Mouse (Mus musculus): Measurements from ENCODE around the gene Ccdc18.

Ccdc18 gene

DNA sequence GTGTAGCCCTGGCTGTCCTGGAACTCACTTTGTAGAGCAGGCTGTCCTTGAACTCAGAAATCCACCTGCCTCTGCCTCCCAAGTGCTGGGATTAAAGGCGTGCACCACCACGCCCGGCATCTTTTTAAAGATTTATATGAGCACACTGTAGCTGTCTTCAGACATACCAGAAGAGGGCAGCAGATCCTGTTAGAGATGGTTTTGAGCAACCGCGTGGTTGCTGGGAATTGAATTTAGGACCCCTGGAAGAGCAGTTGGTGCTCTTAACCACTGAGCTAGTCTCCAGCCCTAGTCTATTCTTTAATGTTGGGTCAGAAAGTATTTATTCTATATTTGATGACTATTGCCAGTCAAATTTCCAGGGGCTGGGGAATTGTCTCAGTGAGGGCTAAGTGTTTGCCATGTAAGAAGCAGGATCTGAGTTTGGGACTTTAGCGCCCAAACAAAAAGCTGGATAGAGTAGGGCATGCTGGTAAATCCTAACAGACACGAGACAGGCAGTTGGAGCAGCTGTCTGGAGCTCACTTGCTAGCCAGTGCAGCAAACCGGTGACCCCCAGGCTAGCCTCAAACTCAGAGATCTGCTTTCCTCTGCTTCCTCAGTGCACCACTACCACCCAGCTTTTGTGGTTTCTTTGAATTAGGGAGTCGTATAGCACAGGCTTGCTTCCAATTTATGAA lies 12.3 kb upstream of the Ccdc18 start:
- Histone ChIP-seq H3K4me3 (replicated peaks; ENCODE audit: low read length) (0 out of 2 replicates have a peak overlapping the region, but pooled peaks have one; percentile 13), H3K36me3 (ENCODE audit: insufficient read depth, low read length) (peaks cover 17% of the 10 kb centered on the region), H3K27me3 (ENCODE audit: insufficient read depth, low read length) (no peaks in the 10 kb centered on the region), H3K4me1 (replicated peaks; ENCODE audit: low read depth, low read length) (peaks cover 13% of the 10 kb centered on the region), H3K9me3 (ENCODE audit: low read length) (no peaks in the 10 kb centered on the region)
- TF ChIP-seq NANOG (IDR thresholded peaks at IDR 0.05; ENCODE audit: borderline replicate concordance, low read length) = no peak
- TF ChIP-seq CTCF (conservative IDR thresholded peaks at IDR 0.05; ENCODE audit: low read length) = no peak
- TF ChIP-seq POU5F1 (IDR thresholded peaks at IDR 0.05; ENCODE audit: borderline replicate concordance, low read length) = no peak

DNA sequence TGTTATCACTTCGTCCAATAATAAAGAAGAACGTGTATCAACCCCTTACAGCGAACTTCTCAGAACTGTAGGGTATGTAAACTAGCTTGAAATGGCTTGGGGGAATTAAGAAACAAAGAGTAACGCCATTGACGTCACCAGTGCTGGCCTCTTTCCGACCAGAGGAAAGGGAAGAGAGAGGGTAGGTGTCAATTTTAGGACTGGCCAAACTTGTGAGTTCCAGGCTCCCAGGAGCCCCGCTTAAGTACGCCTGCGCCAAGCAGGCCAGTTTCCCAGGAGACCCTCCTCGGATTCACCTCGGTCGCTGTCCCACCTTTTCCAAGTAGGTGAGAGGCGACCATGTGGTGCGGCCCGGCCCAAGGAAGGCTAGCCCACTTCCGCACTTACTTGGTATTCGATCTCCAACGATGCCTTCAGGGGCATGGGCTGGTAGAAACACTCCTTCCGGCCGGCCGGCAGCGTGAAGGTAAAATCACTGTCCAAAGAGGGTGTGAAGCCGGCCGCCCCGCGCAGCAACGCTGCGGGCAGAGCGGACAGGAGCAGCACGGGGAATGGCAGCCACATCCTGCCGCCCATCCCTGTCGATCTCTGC lies 730 bp upstream of the Ccdc18 start:
- no peak for TF ChIP-seq POU5F1 (IDR thresholded peaks at IDR 0.05; ENCODE audit: borderline replicate concordance, low read length)
- no peak for TF ChIP-seq CTCF (conservative IDR thresholded peaks at IDR 0.05; ENCODE audit: low read length)
- TF ChIP-seq NANOG (IDR thresholded peaks at IDR 0.05; ENCODE audit: borderline replicate concordance, low read length) = no peak

DNA sequence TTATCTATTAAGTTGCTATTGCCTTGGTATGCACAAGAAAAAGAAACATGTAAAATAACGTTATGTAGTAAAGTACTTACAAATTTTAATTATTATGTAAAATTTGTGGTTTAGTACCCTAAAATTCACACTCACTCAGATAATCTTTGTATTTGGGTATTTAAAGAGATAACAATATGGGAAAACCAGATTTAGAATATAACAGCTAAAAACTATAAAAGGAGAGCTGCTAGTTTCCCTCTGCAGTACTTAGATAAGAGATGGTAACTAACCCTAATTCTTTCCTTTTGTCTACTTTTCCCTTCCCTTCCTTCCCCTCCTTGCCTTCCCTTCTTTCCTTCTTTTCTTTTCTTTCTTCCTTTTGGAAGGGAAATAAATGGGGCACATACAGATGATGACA lies 19.9 kb downstream of the Ccdc18 start:
- no peaks in the 10 kb centered on the region for H3K4me1 ChIP-seq (replicated peaks; ENCODE audit: low read depth, low read length)
- no peaks in the 10 kb centered on the region for H3K27me3 ChIP-seq (ENCODE audit: insufficient read depth, low read length)
- TF ChIP-seq NANOG (IDR thresholded peaks at IDR 0.05; ENCODE audit: borderline replicate concordance, low read length) (no peak), POU5F1 (IDR thresholded peaks at IDR 0.05; ENCODE audit: borderline replicate concordance, low read length) (no peak), CTCF (conservative IDR thresholded peaks at IDR 0.05; ENCODE audit: low read length) (no peak)
- no peak overlapping the region for H3K4me3 ChIP-seq (replicated peaks; ENCODE audit: low read length)
- no peaks in the 10 kb centered on the region for H3K9me3 ChIP-seq (ENCODE audit: low read length)
- H3K36me3 ChIP-seq (ENCODE audit: insufficient read depth, low read length) = peaks cover 18% of the 10 kb centered on the region

More for the DNA sequence above, 730 bp upstream of the Ccdc18 start:
- peaks cover 26% of the 10 kb centered on the region for H3K36me3 ChIP-seq (ENCODE audit: insufficient read depth, low read length)
- no peaks in the 10 kb centered on the region for H3K27me3 ChIP-seq (ENCODE audit: insufficient read depth, low read length)
- H3K9me3 ChIP-seq (ENCODE audit: low read length) = no peaks in the 10 kb centered on the region
- H3K4me1 ChIP-seq (replicated peaks; ENCODE audit: low read depth, low read length) = peaks cover 34% of the 10 kb centered on the region
- peak overlapping the region; percentile 99 for H3K4me3 ChIP-seq (replicated peaks; ENCODE audit: low read length)

DNA sequence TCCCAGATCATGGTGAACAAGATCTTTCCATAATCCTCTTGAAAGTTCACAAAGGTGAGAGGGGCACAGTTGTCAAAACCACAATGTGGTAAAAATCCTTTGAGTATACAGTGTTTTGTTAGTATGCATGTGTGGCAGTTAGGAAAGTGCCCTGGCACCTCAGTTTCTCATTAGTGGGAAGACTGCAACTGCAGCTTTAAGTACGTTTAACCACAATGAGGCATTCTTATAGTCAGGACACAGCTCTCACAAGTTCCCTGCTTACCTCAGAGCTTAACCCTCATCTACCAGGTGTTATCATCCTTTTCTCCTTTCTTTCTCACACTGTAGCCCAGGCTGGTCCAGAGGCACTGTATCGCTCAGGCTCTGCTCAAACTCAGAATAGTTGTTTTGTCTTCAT lies 28.1 kb downstream of the Ccdc18 start:
- no peak overlapping the region for H3K4me3 ChIP-seq (replicated peaks; ENCODE audit: low read length)
- TF ChIP-seq POU5F1 (IDR thresholded peaks at IDR 0.05; ENCODE audit: borderline replicate concordance, low read length) (no peak), CTCF (conservative IDR thresholded peaks at IDR 0.05; ENCODE audit: low read length) (no peak), NANOG (IDR thresholded peaks at IDR 0.05; ENCODE audit: borderline replicate concordance, low read length) (no peak)
- no peaks in the 10 kb centered on the region for H3K27me3 ChIP-seq (ENCODE audit: insufficient read depth, low read length)
- H3K4me1 ChIP-seq (replicated peaks; ENCODE audit: low read depth, low read length) = no peaks in the 10 kb centered on the region
- H3K9me3 ChIP-seq (ENCODE audit: low read length) = no peaks in the 10 kb centered on the region
- H3K36me3 ChIP-seq (ENCODE audit: insufficient read depth, low read length) = peaks cover 4% of the 10 kb centered on the region; the same call in 1 of the 2 replicates

- Histone ChIP-seq H3K4me1 (replicated peaks; ENCODE audit: low read depth, low read length) (no peaks in the 10 kb centered on the region), H3K9me3 (ENCODE audit: low read length) (no peaks in the 10 kb centered on the region), H3K4me3 (replicated peaks; ENCODE audit: low read length) (no peak overlapping the region), H3K27me3 (ENCODE audit: insufficient read depth, low read length) (no peaks in the 10 kb centered on the region), H3K36me3 (ENCODE audit: insufficient read depth, low read length) (peaks cover 4% of the 10 kb centered on the region; the same call in 1 of the 2 replicates)
- TF ChIP-seq CTCF (conservative IDR thresholded peaks at IDR 0.05; ENCODE audit: low read length) = peak; percentile 33
- TF ChIP-seq NANOG (IDR thresholded peaks at IDR 0.05; ENCODE audit: borderline replicate concordance, low read length) = no peak
- no peak for TF ChIP-seq POU5F1 (IDR thresholded peaks at IDR 0.05; ENCODE audit: borderline replicate concordance, low read length)
These were observed 31.0 kb downstream of the Ccdc18 start for GRCm38 (mm10) chr5:108163695-108164094.

DNA sequence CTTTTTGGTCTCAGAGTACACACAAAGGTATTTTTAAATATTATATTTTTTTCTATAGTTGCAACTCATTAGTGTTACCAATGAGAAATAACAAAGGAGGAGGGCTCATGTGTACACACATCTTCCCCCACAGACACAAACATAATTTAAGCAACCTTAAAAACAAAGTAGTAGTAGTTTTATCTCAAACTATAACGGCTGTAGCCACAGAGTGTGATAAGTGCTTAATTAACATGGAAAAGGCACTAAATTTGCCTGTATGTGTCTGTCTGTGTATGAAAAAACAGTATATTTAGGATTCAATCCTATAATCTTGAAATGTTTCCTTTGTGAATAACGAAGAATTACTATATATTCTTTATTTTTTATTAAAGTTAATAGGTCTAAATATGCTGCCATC lies 51.4 kb downstream of the Ccdc18 start:
- no peaks in the 10 kb centered on the region for H3K9me3 ChIP-seq (ENCODE audit: low read length)
- H3K27me3 ChIP-seq (ENCODE audit: insufficient read depth, low read length) = no peaks in the 10 kb centered on the region
- H3K36me3 ChIP-seq (ENCODE audit: insufficient read depth, low read length) = no peaks in the 10 kb centered on the region
- TF ChIP-seq CTCF (conservative IDR thresholded peaks at IDR 0.05; ENCODE audit: low read length) (no peak), NANOG (IDR thresholded peaks at IDR 0.05; ENCODE audit: borderline replicate concordance, low read length) (no peak), POU5F1 (IDR thresholded peaks at IDR 0.05; ENCODE audit: borderline replicate concordance, low read length) (no peak)
- no peaks in the 10 kb centered on the region for H3K4me1 ChIP-seq (replicated peaks; ENCODE audit: low read depth, low read length)
- H3K4me3 ChIP-seq (replicated peaks; ENCODE audit: low read length) = no peak overlapping the region

DNA sequence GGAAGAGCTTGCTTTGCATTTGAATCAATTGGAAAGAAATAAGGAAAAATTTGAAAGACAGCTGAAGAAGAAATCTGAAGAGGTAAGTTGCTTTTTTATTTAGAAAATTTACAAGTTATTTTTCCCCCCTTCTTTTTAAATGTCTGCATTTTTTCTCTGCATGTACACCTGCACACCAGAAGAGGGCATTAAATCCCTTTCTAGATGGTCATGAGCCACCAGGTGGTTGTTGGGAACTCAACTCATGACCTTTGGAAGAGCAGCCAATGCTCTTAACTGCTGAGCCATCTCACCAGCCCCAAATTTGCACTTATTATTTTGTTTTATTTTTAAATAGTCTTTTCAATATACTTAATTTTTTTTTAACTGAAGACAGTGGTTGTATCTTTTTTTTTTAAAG lies 56.3 kb downstream of the Ccdc18 start:
- no peaks in the 10 kb centered on the region for H3K9me3 ChIP-seq (ENCODE audit: low read length)
- TF ChIP-seq CTCF (conservative IDR thresholded peaks at IDR 0.05; ENCODE audit: low read length) (peak; percentile 2; the same call in 1 of the 2 replicates), POU5F1 (IDR thresholded peaks at IDR 0.05; ENCODE audit: borderline replicate concordance, low read length) (no peak)
- H3K27me3 ChIP-seq (ENCODE audit: insufficient read depth, low read length) = no peaks in the 10 kb centered on the region
- H3K36me3 ChIP-seq (ENCODE audit: insufficient read depth, low read length) = no peaks in the 10 kb centered on the region
- H3K4me1 ChIP-seq (replicated peaks; ENCODE audit: low read depth, low read length) = no peaks in the 10 kb centered on the region
- H3K4me3 ChIP-seq (replicated peaks; ENCODE audit: low read length) = no peak overlapping the region

- Histone ChIP-seq H3K9me3 (ENCODE audit: low read length) (peaks cover 4% of the 10 kb centered on the region; the same call in 1 of the 2 replicates), H3K27me3 (ENCODE audit: insufficient read depth, low read length) (no peaks in the 10 kb centered on the region), H3K4me1 (replicated peaks; ENCODE audit: low read depth, low read length) (no peaks in the 10 kb centered on the region), H3K36me3 (ENCODE audit: insufficient read depth, low read length) (no peaks in the 10 kb centered on the region), H3K4me3 (replicated peaks; ENCODE audit: low read length) (no peak overlapping the region)
- no peak for TF ChIP-seq NANOG (IDR thresholded peaks at IDR 0.05; ENCODE audit: borderline replicate concordance, low read length)
- peak; percentile 18; the same call in 1 of the 2 replicates for TF ChIP-seq CTCF (conservative IDR thresholded peaks at IDR 0.05; ENCODE audit: low read length)
- no peak for TF ChIP-seq POU5F1 (IDR thresholded peaks at IDR 0.05; ENCODE audit: borderline replicate concordance, low read length)
These were observed 73.3 kb downstream of the Ccdc18 start for GRCm38 (mm10) chr5:108206008-108206407.
